Mouse (Mus musculus) kidney, adult 2 months (tissue): ENCODE results near the gene Taf3.

Experiments
- CTCF ChIP-seq: fragments of 200-500 bp; conservative IDR thresholded peaks from 2 replicates; pipeline ENCODE4 v1.5.1; 2011; ENCODE audit warnings: low read depth, mild to moderate bottlenecking, control low read depth, low read length, moderate library complexity, mixed read lengths; ENCODE audit not compliant: insufficient read depth, insufficient read length
- POLR2A ChIP-seq: fragments of 200-500 bp; IDR thresholded peaks from one replicate; pipeline ENCODE4 v1.6.1; 2011; ENCODE audit warnings: low read depth, low read length, control low read depth

- TF ChIP-seq CTCF (no peak), POLR2A (no peak)
Observed at GRCm38 (mm10) chr2:9887636-9888035, 160.8 kb downstream of the Taf3 start.
